Mouse (Mus musculus) right cerebral cortex, postnatal 10 days (tissue): ENCODE results near the gene Slc12a9.
"Not testable (repeated sequence)": the region's sequence is repeated elsewhere in the genome, so short reads cannot be mapped to it uniquely, and the experiment has no call there.

ENCODE experiments used
- DNase-seq, 2 experiments: peaks; one replicate each; pipeline ENCODE4 v3.0.0; 2021; ENCODE audit warnings: low spot score in 2 of 2

The Slc12a9 gene

GRCm38 (mm10) chr5:137287032-137287952 is 46.1 kb downstream of the Slc12a9 start, which contains the start of gene Ache:
Gene Ache (plus strand): TSS chr5:137287519.
- peak; percentile 87 to 91 for DNase-seq

GRCm38 (mm10) chr5:137286655-137287031 is 46.8 kb downstream of the Slc12a9 start:
- peak; percentile 94 for DNase-seq

GRCm38 (mm10) chr5:137285986-137286385 is 47.4 kb downstream of the Slc12a9 start:
- no peak for DNase-seq

- DNase-seq = peak in 1 of 2 experiments; percentile 59
Observed at GRCm38 (mm10) chr5:137285045-137285444, 48.4 kb downstream of the Slc12a9 start.

GRCm38 (mm10) chr5:137284411-137284810 is 49.0 kb downstream of the Slc12a9 start:
- not testable (repeated sequence) for DNase-seq

- no peak for DNase-seq
Observed at GRCm38 (mm10) chr5:137277360-137278342, 55.7 kb downstream of the Slc12a9 start.

- DNase-seq = no peak
Observed at GRCm38 (mm10) chr5:137268131-137268910, 65.1 kb downstream of the Slc12a9 start.

- DNase-seq = no peak
Observed at GRCm38 (mm10) chr5:137264787-137265186, 68.6 kb downstream of the Slc12a9 start.
